Mouse (Mus musculus) liver, embryonic 11.5 days (tissue): ENCODE measurements around the gene Ccdc191. TPM values are rescaled to one million over a fixed set of nuclear protein-coding genes. Genes with fewer than 3 reads are reported as not detected.

Source experiments
- ATAC-seq: fragments of 200-750 bp; cut with Nextera tagmentation; replicated peaks from 2 replicates; pipeline ENCODE4 v1.8.0; 2017; ENCODE audit warnings: moderate number of reproducible peaks, mild to moderate bottlenecking, moderate TSS enrichment, moderate library complexity; ENCODE audit not compliant: low FRiP score
- DNase-seq: peaks from one replicate; pipeline ENCODE4 v3.0.0-alpha.2; 2017; ENCODE audit warnings: low spot score
- H3K27ac ChIP-seq: fragments of 300-500 bp; sonication (generic); 2 replicates; pipeline ENCODE4 v1.5.1; 2014; ENCODE audit warnings: mild to moderate bottlenecking, low read depth, low read length, control low read depth
- H3K27me3 ChIP-seq: fragments of 300-500 bp; sonication (generic); replicated peaks from 2 replicates; pipeline ENCODE4 v1.6.1; 2014; ENCODE audit warnings: low read length, mixed read lengths; ENCODE audit not compliant: control insufficient read depth, insufficient read depth
- H3K36me3 ChIP-seq: fragments of 300-500 bp; sonication (generic); 2 replicates; pipeline ENCODE4 v1.6.1; 2014; ENCODE audit warnings: mild to moderate bottlenecking, low read length, moderate library complexity, mixed read lengths; ENCODE audit not compliant: control insufficient read depth, insufficient read depth
- H3K4me1 ChIP-seq: fragments of 300-500 bp; sonication (generic); replicated peaks from 2 replicates; pipeline ENCODE4 v1.6.1; 2014; ENCODE audit warnings: low read length, mixed read lengths; ENCODE audit not compliant: control insufficient read depth, insufficient read depth
- H3K4me2 ChIP-seq: fragments of 300-500 bp; sonication (generic); 2 replicates; pipeline ENCODE4 v1.6.1; 2014; ENCODE audit warnings: mild to moderate bottlenecking, control low read depth, moderate library complexity
- H3K4me3 ChIP-seq: fragments of 300-500 bp; sonication (generic); 2 replicates; pipeline ENCODE4 v1.5.1; 2014; ENCODE audit warnings: low read depth, low read length, control low read depth
- H3K9ac ChIP-seq: fragments of 300-500 bp; sonication (generic); 2 replicates; pipeline ENCODE4 v1.6.1; 2014; ENCODE audit warnings: low read depth, low read length, control low read depth
- H3K9me3 ChIP-seq: fragments of 300-500 bp; sonication (generic); 2 replicates; pipeline ENCODE4 v1.6.1; 2016; ENCODE audit warnings: low read length, inconsistent platforms, mixed read lengths; ENCODE audit not compliant: control insufficient read depth
- WGBS: fragments of 180-500 bp; shearing (Covaris S2); extraction: QIAGEN DNeasy Blood & Tissue Kit; methylation state at CpG from one replicate; pipeline ENCODE4 v1.1.7; 2014; 5-methylcytosine and 5-hydroxymethylcytosine counted together
- polyA plus RNA-seq: library from polyadenylated mRNA; unstranded; fragments of >200 nt; fragmentation: Nextera tagmentation; extraction: Ambion mirVana; gene quantifications from 2 replicates; pipeline ENCODE4 v1.2.1, GENCODE M21; 2014

Ccdc191 gene
- polyA plus RNA-seq, 1 experiment from 2014 or later, result 9.4 TPM

- Histone ChIP-seq H3K4me1 (no peaks in the 10 kb centered on the region; the same call in 1 of the 2 replicates), H3K9me3 (no peaks in the 10 kb centered on the region), H3K4me2 (peak within 1 kb of the TSS; percentile 99), H3K4me3 (peak within 1 kb of the TSS; percentile 74), H3K9ac (peak within 1 kb of the TSS; percentile 68), H3K27ac (no peak within 1 kb of the TSS), H3K36me3 (no peaks in the 10 kb centered on the region), H3K27me3 (peaks cover 11% of the 10 kb centered on the region)
- WGBS, result under 1% methylated on average over 88 of the region's 103 CpGs
- ATAC-seq, result peak; percentile 72
- DNase-seq, result peak; percentile 63
Observed at GRCm38 (mm10) chr16:43979328-43980109, 89.9 kb downstream of the Ccdc191 start, which contains the start of gene Zdhhc23. TSS of gene Zdhhc23 (minus strand) at chr16:43979791.

GRCm38 (mm10) chr16:43980110-43980609 lies 90.6 kb downstream of the Ccdc191 start:
- H3K9ac ChIP-seq, result peak overlapping the region; percentile 68
- no peaks in the 10 kb centered on the region for H3K9me3 ChIP-seq
- H3K27ac ChIP-seq, result no peak overlapping the region
- H3K36me3 ChIP-seq, result no peaks in the 10 kb centered on the region
- H3K4me2 ChIP-seq, result peak overlapping the region; percentile 99
- H3K4me3 ChIP-seq, result peak overlapping the region; percentile 74
- ATAC-seq, result no peak
- no peak for DNase-seq
- peaks cover 11% of the 10 kb centered on the region for H3K27me3 ChIP-seq
- H3K4me1 ChIP-seq, result no peaks in the 10 kb centered on the region; the same call in 1 of the 2 replicates
- WGBS, result 20% methylated on average over 9 of the region's 9 CpGs

GRCm38 (mm10) chr16:43986299-43986698 lies 96.7 kb downstream of the Ccdc191 start:
- H3K4me1 ChIP-seq, result no peaks in the 10 kb centered on the region
- H3K9me3 ChIP-seq, result no peaks in the 10 kb centered on the region
- WGBS, result 87% methylated on average over 4 of the region's 4 CpGs
- no peak for ATAC-seq
- H3K27me3 ChIP-seq, result no peaks in the 10 kb centered on the region
- no peak overlapping the region for H3K27ac ChIP-seq
- no peak for DNase-seq
- no peak overlapping the region for H3K4me2 ChIP-seq
- no peak overlapping the region for H3K9ac ChIP-seq
- no peaks in the 10 kb centered on the region for H3K36me3 ChIP-seq
- no peak overlapping the region for H3K4me3 ChIP-seq

GRCm38 (mm10) chr16:43994623-43995022 lies 105.0 kb downstream of the Ccdc191 start:
- Histone ChIP-seq H3K27me3 (no peaks in the 10 kb centered on the region), H3K9me3 (no peaks in the 10 kb centered on the region), H3K4me3 (no peak overlapping the region), H3K9ac (no peak overlapping the region), H3K36me3 (no peaks in the 10 kb centered on the region), H3K27ac (no peak overlapping the region), H3K4me2 (no peak overlapping the region), H3K4me1 (no peaks in the 10 kb centered on the region)
- 69% methylated on average over 3 of the region's 3 CpGs for WGBS
- ATAC-seq, result no peak
- no peak for DNase-seq

GRCm38 (mm10) chr16:43999111-43999510 lies 109.5 kb downstream of the Ccdc191 start:
- no peak for ATAC-seq
- Histone ChIP-seq H3K4me1 (no peaks in the 10 kb centered on the region), H3K9ac (no peak overlapping the region), H3K4me2 (no peak overlapping the region), H3K36me3 (no peaks in the 10 kb centered on the region; the same call in 1 of the 2 replicates), H3K27me3 (no peaks in the 10 kb centered on the region), H3K4me3 (no peak overlapping the region), H3K9me3 (no peaks in the 10 kb centered on the region), H3K27ac (no peak overlapping the region)
- DNase-seq, result no peak
- 77% methylated on average over 8 of the region's 8 CpGs for WGBS

- Histone ChIP-seq H3K4me3 (no peak overlapping the region), H3K27me3 (no peaks in the 10 kb centered on the region), H3K4me2 (no peak overlapping the region), H3K9ac (no peak overlapping the region), H3K36me3 (no peaks in the 10 kb centered on the region; the same call in 1 of the 2 replicates), H3K9me3 (no peaks in the 10 kb centered on the region), H3K4me1 (no peaks in the 10 kb centered on the region), H3K27ac (no peak overlapping the region)
- DNase-seq, result no peak
- no peak for ATAC-seq
- WGBS, result 83% methylated on average over 5 of the region's 5 CpGs
Observed at GRCm38 (mm10) chr16:43999541-43999940, 109.9 kb downstream of the Ccdc191 start.

- no peaks in the 10 kb centered on the region for H3K9me3 ChIP-seq
- no peaks in the 10 kb centered on the region for H3K4me1 ChIP-seq
- no peaks in the 10 kb centered on the region; the same call in 1 of the 2 replicates for H3K36me3 ChIP-seq
- H3K9ac ChIP-seq, result no peak overlapping the region
- H3K27me3 ChIP-seq, result no peaks in the 10 kb centered on the region
- H3K4me3 ChIP-seq, result no peak overlapping the region
- DNase-seq, result no peak
- 61% methylated on average over 5 of the region's 5 CpGs for WGBS
- no peak overlapping the region for H3K4me2 ChIP-seq
- peak; percentile 60; the same call in 1 of the 2 replicates for ATAC-seq
- H3K27ac ChIP-seq, result no peak overlapping the region
Observed at GRCm38 (mm10) chr16:44002086-44002485, 112.5 kb downstream of the Ccdc191 start.

GRCm38 (mm10) chr16:44011010-44011409 lies 121.4 kb downstream of the Ccdc191 start:
- no peaks in the 10 kb centered on the region for H3K9me3 ChIP-seq
- no peak overlapping the region for H3K9ac ChIP-seq
- H3K27ac ChIP-seq, result no peak overlapping the region
- no peaks in the 10 kb centered on the region for H3K36me3 ChIP-seq
- no peak overlapping the region for H3K4me2 ChIP-seq
- no peak for DNase-seq
- 66% methylated on average over 5 of the region's 5 CpGs for WGBS
- no peak overlapping the region for H3K4me3 ChIP-seq
- ATAC-seq, result no peak
- H3K4me1 ChIP-seq, result no peaks in the 10 kb centered on the region
- H3K27me3 ChIP-seq, result no peaks in the 10 kb centered on the region
